Mouse (Mus musculus) lung, postnatal 0 days (tissue): Measurements from ENCODE around the gene Rplp2.

Source experiments
- CTCF ChIP-seq: IDR thresholded peaks from 2 replicates; pipeline ENCODE4 v1.5.1; 2016; ENCODE audit warnings: antibody characterized with exemption, mild to moderate bottlenecking
- EP300 ChIP-seq: IDR thresholded peaks from 2 replicates; pipeline ENCODE4 v1.6.1; 2016; ENCODE audit warnings: antibody characterized with exemption, mild to moderate bottlenecking, control low read depth

DNA sequence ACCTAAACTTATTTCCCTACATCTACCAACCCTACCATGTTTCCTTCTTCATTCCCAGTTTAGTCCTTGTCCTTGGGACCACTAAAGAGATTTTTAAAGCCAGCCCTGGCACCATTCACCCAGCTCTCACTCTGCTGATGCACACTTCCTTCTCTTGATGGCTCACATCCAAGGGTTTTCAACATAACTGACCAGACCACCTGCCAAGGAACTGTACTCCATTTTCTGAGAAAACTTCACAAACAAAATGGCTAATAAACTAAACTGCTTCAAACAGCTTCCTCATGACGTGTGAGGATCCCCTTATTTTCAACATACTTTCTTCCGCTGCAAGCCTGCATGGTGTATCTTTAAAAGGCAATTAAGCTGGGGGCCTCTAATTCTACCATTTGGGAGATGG is 6.5 kb downstream of the Rplp2 start:
- no peak for TF ChIP-seq CTCF
- TF ChIP-seq EP300, result no peak
